Mouse (Mus musculus) heart, embryonic 16.5 days (tissue): ENCODE data around the gene Cbx3. TPM values are rescaled to one million over a fixed set of nuclear protein-coding genes. Genes with fewer than 3 reads are reported as not detected.

Experiments
- ATAC-seq: fragments of 200-750 bp; cut with Nextera tagmentation; replicated peaks from 2 replicates; pipeline ENCODE4 v1.8.0; 2017; ENCODE audit warnings: moderate number of reproducible peaks; ENCODE audit not compliant: insufficient read depth, low FRiP score; ENCODE audit errors: extremely low read depth
- H3K27ac ChIP-seq: fragments of 300-500 bp; sonication (generic); 2 replicates; pipeline ENCODE4 v1.5.1; 2014; ENCODE audit warnings: mild to moderate bottlenecking, low read length, control low read depth, moderate library complexity
- H3K27me3 ChIP-seq: fragments of 300-500 bp; sonication (generic); 2 replicates; pipeline ENCODE4 v1.6.1; 2014; ENCODE audit warnings: low read length, mixed read lengths; ENCODE audit not compliant: control insufficient read depth, insufficient read depth
- H3K36me3 ChIP-seq: fragments of 300-500 bp; sonication (generic); 2 replicates; pipeline ENCODE4 v1.6.1; 2014; ENCODE audit not compliant: control insufficient read depth, insufficient read depth
- H3K4me1 ChIP-seq: fragments of 300-500 bp; sonication (generic); 2 replicates; pipeline ENCODE4 v1.6.1; 2014; ENCODE audit warnings: low read length, mixed read lengths; ENCODE audit not compliant: control insufficient read depth, insufficient read depth
- H3K4me2 ChIP-seq: fragments of 300-500 bp; sonication (generic); 2 replicates; pipeline ENCODE4 v1.6.1; 2014; ENCODE audit warnings: low read depth, mild to moderate bottlenecking, control low read depth, low read length
- H3K4me3 ChIP-seq: fragments of 300-500 bp; sonication (generic); 2 replicates; pipeline ENCODE4 v1.5.1; 2014; ENCODE audit warnings: mild to moderate bottlenecking, control low read depth, low read length
- H3K9ac ChIP-seq: fragments of 300-500 bp; sonication (generic); 2 replicates; pipeline ENCODE4 v1.6.1; 2014; ENCODE audit warnings: low read length, control low read depth
- H3K9me3 ChIP-seq: fragments of 300-500 bp; sonication (generic); replicated peaks from 2 replicates; pipeline ENCODE4 v1.6.1; 2016; ENCODE audit warnings: low read length; ENCODE audit not compliant: control insufficient read depth
- WGBS: fragments of 180-500 bp; shearing (Covaris S2); extraction: QIAGEN DNeasy Blood & Tissue Kit; methylation state at CpG from one replicate; pipeline ENCODE4 v1.1.7; 2014; 5-methylcytosine and 5-hydroxymethylcytosine counted together
- polyA plus RNA-seq: library from polyadenylated mRNA; unstranded; fragments of >200 nt; fragmentation: Nextera tagmentation; extraction: Ambion mirVana; gene quantifications from 2 replicates; pipeline ENCODE4 v1.2.1, GENCODE M21; 2015

Cbx3 gene
- polyA plus RNA-seq, 1 experiment from 2014 or later: 321 TPM

- Histone ChIP-seq H3K36me3 (no peaks in the 10 kb centered on the region), H3K27me3 (no peaks in the 10 kb centered on the region), H3K4me2 (peak overlapping the region; percentile 62), H3K9me3 (no peaks in the 10 kb centered on the region), H3K4me1 (no peaks in the 10 kb centered on the region; the same call in 1 of the 2 replicates), H3K9ac (peak overlapping the region; percentile 52), H3K27ac (no peak overlapping the region), H3K4me3 (peak overlapping the region; percentile 44)
- WGBS: 19% methylated on average over 18 of the region's 18 CpGs
- ATAC-seq: peak; percentile 75
Observed at GRCm38 (mm10) chr6:51508750-51509648, 38.8 kb downstream of the Cbx3 start.

DNA sequence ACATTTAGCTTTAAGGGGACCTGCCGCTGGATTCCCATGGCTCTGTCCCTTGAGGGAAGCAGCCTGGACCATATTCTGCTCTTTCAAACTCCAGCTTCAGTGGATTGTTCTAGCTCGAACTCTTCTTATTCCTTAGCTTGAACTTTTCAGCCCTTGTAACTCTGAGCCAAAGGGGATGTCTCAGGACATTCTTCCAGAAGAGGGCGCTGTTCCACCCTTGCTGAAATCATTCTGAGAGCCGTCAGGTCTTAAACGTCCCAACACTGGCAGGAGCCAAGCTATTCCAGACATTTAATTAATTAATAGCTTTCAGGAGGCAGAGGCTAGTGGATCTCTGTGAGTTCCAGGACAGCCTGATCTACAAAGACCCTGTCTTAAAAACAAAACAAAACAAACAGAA, 39.9 kb downstream of the Cbx3 start:
- no peak overlapping the region for H3K4me3 ChIP-seq
- H3K4me1 ChIP-seq: no peaks in the 10 kb centered on the region; the same call in 1 of the 2 replicates
- no peak overlapping the region for H3K27ac ChIP-seq
- H3K9me3 ChIP-seq: no peaks in the 10 kb centered on the region
- no peaks in the 10 kb centered on the region for H3K36me3 ChIP-seq
- 30% methylated on average over 5 of the region's 5 CpGs for WGBS
- ATAC-seq: no peak
- no peak overlapping the region for H3K4me2 ChIP-seq
- no peak overlapping the region for H3K9ac ChIP-seq
- no peaks in the 10 kb centered on the region for H3K27me3 ChIP-seq

GRCm38 (mm10) chr6:51510946-51511345, 40.8 kb downstream of the Cbx3 start:
- H3K4me2 ChIP-seq: no peak overlapping the region
- ATAC-seq: no peak
- no peak overlapping the region for H3K4me3 ChIP-seq
- no peaks in the 10 kb centered on the region for H3K9me3 ChIP-seq
- H3K27ac ChIP-seq: no peak overlapping the region
- no peaks in the 10 kb centered on the region; the same call in 1 of the 2 replicates for H3K4me1 ChIP-seq
- no peaks in the 10 kb centered on the region for H3K36me3 ChIP-seq
- no peaks in the 10 kb centered on the region for H3K27me3 ChIP-seq
- H3K9ac ChIP-seq: no peak overlapping the region
- WGBS: 54% methylated on average over 1 of the region's 1 CpGs

DNA sequence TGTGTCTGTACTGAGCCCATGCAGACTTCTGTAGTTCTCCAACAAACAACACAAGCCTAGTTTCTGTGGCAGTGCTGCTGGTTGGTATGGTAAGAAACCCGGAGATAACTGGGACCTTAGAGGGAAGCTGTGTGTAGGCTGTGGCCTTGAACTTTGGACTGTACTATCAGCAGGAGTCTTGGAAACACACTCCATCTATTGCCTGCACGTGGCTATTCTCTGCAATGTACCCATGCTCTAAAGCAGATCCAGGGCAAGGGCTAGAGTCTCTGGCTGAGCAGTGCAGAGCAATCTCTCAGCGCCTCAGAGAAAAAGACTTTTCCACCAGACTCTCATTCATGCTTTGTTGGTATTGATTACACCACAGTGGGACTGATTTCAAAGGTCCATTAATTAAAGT, 43.6 kb downstream of the Cbx3 start:
- Histone ChIP-seq H3K27me3 (no peaks in the 10 kb centered on the region), H3K4me3 (no peak overlapping the region), H3K4me1 (no peaks in the 10 kb centered on the region; the same call in 1 of the 2 replicates), H3K36me3 (0 out of 2 replicates have a peak, but pooled peaks cover 2% of the 10 kb centered on the region), H3K4me2 (no peak overlapping the region), H3K27ac (no peak overlapping the region), H3K9me3 (peaks cover 10% of the 10 kb centered on the region), H3K9ac (no peak overlapping the region)
- WGBS: 76% methylated on average over 3 of the region's 3 CpGs
- no peak for ATAC-seq

DNA sequence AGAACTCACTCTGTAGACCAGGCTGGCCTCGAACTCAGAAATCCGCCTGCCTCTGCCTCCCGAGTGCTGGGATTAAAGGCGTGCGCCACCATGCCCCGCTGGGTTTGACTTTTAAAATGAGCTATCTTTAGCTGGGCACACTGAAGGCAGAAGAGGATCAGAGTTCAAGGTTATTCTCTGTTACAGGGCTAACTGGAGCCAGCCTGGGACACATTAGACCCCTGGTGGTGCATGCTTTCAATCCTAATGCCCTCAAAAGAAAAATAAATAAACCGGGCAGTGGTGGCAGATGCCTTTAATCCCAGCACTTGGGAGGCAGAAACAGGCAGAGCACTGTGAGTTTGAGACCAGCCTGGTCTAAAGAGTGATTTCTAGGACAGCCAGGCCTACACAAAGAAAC, 44.7 kb downstream of the Cbx3 start:
- H3K9ac ChIP-seq: no peak overlapping the region
- no peaks in the 10 kb centered on the region for H3K27me3 ChIP-seq
- H3K36me3 ChIP-seq: 0 out of 2 replicates have a peak, but pooled peaks cover 2% of the 10 kb centered on the region
- no peak for ATAC-seq
- H3K4me2 ChIP-seq: no peak overlapping the region
- H3K4me1 ChIP-seq: no peaks in the 10 kb centered on the region
- H3K4me3 ChIP-seq: no peak overlapping the region
- 87% methylated on average over 7 of the region's 7 CpGs for WGBS
- H3K27ac ChIP-seq: no peak overlapping the region
- peaks cover 10% of the 10 kb centered on the region for H3K9me3 ChIP-seq

DNA sequence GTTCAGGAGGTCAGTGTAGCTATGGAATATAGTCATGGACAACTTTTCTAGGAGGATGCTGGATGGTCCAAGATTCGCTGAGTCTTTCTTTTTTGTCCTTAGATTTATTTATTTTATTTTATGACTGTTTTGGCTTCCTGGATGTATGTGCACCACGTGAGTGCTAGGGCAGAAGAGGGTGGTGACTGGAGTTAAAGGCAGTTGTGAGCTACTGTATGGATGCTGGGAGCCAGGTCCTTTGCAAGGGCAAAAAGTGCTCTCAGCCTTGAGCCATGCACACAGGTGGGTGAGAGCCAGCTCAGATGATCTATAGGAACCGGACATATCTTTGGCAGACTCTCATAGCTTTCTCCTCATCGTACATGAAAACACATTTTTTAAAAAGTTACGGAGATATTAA, 53.1 kb downstream of the Cbx3 start:
- H3K27me3 ChIP-seq: no peaks in the 10 kb centered on the region
- H3K4me1 ChIP-seq: peaks cover 9% of the 10 kb centered on the region
- H3K9me3 ChIP-seq: no peaks in the 10 kb centered on the region
- 26% methylated on average over 5 of the region's 5 CpGs for WGBS
- H3K4me2 ChIP-seq: peak overlapping the region; percentile 75
- no peak for ATAC-seq
- peak overlapping the region; percentile 68 for H3K4me3 ChIP-seq
- H3K36me3 ChIP-seq: no peaks in the 10 kb centered on the region
- peak overlapping the region; percentile 80 for H3K9ac ChIP-seq
- no peak overlapping the region; the same call in 1 of the 2 replicates for H3K27ac ChIP-seq

GRCm38 (mm10) chr6:51523807-51524320, 53.7 kb downstream of the Cbx3 start, which contains the start of gene Snx10:
Snx10 (plus strand) TSS chr6:51523901.
- Histone ChIP-seq H3K36me3 (no peaks in the 10 kb centered on the region), H3K27ac (peak within 1 kb of the TSS; percentile 57), H3K27me3 (no peaks in the 10 kb centered on the region), H3K9ac (peak within 1 kb of the TSS; percentile 80), H3K9me3 (no peaks in the 10 kb centered on the region), H3K4me1 (peaks cover 9% of the 10 kb centered on the region), H3K4me3 (peak within 1 kb of the TSS; percentile 68), H3K4me2 (peak within 1 kb of the TSS; percentile 75)
- ATAC-seq: peak; percentile 67
- WGBS: 1% methylated on average over 47 of the region's 47 CpGs

DNA sequence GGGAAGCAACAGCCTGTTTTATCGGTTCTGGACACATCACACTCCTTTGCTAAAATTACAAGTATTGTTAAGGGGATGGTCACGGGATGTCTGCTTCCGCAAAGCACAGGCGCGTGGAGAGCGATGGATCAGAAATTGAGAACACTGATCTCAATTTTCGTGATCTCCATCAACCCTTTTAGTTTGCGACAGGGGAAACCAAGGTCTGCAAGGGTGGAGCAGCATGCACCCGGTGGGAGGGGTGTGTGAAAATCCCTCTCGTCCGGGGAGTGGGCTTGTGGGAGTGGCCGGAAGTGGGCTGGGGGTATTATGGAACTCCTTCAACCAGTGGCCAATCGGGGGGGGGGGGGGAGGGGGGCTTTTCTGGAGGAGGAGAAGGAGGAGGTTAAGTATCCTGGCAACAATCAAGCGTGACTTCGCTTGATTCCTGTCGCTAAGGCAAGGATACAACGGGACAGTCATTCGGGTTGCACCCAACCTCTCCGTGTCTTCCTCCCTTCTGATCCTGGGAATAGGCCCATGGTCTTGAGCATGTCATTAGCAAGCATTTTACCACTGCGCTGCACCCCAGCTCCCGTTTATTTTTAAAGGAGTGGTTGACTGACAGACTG, 54.3 kb downstream of the Cbx3 start:
- Histone ChIP-seq H3K9ac (peak overlapping the region; percentile 80), H3K4me1 (peaks cover 9% of the 10 kb centered on the region), H3K4me2 (peak overlapping the region; percentile 75), H3K9me3 (no peaks in the 10 kb centered on the region), H3K27me3 (no peaks in the 10 kb centered on the region), H3K4me3 (peak overlapping the region; percentile 68), H3K36me3 (no peaks in the 10 kb centered on the region), H3K27ac (peak overlapping the region; percentile 57; the same call in 1 of the 2 replicates)
- WGBS: 1% methylated on average over 21 of the region's 21 CpGs
- peak; percentile 34 for ATAC-seq
